Mouse (Mus musculus) cerebellum, adult (tissue): ENCODE measurements around the gene Rsl1d1.
"Not testable (repeated sequence)": the region's sequence is repeated elsewhere in the genome, so short reads cannot be mapped to it uniquely, and the experiment has no call there.

Source experiments
- ATAC-seq: cut with Nextera tagmentation; 2 replicates; pipeline ENCODE4 v1.9.2; 2017; ENCODE audit warnings: mild to moderate bottlenecking, moderate library complexity, mixed read lengths; ENCODE audit not compliant: insufficient number of reproducible peaks, low FRiP score, low TSS enrichment

Rsl1d1 gene

DNA sequence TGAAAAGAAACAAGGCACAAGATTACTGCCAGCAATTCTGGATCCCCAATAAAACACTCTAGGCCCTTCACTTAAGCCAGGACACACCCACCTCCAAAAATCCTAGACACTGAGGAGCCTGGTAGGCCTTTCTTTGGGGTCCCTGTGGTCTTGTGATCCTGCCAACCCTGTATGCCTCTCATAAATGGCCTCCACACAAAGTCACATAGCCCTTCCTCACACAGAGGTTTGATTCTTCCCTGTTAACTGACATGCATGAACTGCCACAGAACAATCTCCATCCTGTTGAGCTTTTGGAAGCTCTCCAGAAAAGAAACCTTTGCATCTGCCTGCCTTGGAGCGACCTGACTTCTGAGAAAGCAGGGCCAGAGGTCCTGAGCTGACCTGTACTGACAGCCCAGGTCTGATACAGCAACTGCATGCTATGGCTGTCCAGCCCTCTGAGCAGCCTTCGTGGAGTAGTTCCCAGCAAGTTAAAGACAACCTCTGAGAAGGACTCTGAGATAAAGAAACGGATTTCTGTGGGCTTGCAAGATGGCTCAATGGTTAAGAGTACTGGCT lies 38.4 kb downstream of the Rsl1d1 start:
- no peak for ATAC-seq

DNA sequence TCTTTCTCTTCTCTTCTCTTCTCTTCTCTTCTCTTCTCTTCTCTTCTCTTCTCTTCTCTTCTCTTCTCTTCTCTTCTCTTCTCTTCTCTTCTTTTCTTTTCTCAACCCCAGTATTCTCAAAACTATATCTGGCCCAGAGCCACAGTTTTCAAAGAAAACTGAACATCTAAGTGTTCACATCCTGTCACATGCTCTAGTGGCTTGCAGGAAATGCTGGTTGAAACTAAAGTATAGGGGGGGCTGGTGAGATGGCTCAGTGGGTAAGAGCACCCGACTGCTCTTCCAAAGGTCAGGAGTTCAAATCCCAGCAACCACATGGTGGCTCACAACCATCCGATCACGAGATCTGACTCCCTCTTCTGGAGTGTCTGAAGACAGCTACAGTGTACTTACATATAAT lies 45.4 kb downstream of the Rsl1d1 start:
- not testable (repeated sequence) for ATAC-seq

DNA sequence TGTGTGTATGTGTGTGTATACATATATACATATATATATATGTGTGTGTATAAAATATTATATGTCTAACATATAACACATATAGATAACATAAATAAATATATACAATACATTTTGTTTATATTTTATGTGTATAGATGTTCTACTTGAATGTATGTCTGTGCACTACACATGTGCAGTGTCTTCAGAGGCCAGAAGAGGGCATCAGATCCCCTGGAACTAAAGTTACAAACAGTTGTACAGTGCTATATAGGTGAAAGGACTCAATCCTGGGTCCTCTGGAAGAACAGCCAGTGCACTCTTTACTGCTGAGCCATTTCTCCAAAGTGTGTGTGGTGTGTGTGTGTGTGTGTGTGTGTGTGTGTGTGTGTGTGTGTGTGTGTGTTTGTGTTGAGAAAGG lies 48.6 kb downstream of the Rsl1d1 start:
- ATAC-seq, result no peak

DNA sequence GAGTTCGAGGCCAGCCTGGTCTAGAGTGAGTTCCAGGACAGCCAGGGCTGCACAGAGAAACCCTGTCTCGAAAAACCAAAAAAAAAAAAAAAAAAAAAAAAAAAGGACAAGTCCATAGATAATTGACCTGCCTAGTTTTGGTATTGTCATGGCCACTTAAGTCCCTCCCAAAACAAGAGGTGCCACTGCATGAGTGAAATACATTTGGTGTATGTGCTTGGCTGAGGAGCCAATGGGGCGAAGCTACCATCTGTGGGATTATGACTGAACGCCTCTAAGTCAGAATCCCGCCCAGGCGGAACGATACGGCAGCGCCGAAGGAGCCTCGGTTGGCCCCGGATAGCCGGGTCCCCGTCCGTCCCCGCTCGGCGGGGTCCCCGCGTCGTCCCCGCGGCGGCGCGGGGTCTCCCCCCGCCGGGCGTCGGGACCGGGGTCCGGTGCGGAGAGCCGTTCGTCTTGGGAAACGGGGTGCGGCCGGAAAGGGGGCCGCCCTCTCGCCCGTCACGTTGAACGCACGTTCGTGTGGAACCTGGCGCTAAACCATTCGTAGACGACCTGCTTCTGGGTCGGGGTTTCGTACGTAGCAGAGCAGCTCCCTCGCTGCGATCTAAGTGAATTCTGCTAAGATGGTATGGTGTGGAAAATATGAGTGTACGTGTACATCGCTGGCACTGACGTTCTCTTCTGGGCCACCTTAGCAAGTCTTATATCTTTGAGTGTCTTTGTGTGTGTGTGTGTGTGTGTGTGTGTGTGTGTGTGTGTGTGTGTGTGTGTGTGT lies 59.2 kb downstream of the Rsl1d1 start:
- not testable (repeated sequence) for ATAC-seq
